In the genomic region with DNA sequence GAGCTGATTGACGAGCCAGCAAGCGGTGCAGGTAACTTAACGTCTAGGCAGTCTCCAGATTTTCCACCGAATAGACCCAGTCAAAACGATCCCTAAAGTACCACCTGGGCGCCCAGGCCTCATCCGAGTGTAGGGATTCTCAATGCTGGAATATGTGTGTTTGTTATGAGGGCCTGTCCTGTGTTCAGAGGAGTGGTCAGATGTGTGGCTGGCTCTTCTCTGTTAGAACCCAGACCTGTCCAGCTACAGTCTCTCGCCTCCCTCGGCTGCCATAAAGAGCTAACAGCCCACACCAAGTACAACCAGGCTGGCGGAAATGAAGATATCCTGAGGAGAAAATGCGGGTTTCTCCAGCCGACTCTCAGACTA, we compare ENCODE assay signal across 13 mouse cellular contexts. TPM values are rescaled to one million over a fixed set of nuclear protein-coding genes. Genes with fewer than 3 reads are reported as not detected.
DNase-seq lines count a peak whose midpoint lies in the region; ATAC-seq lines count a peak whose summit lies in the region.
"Had no signal": no experiment of that assay in that cellular context is flagged by ENCODE, and none has a peak within 500 bp of the region (broad histone marks: within the 10 kb centered on the region; RNA-seq: fewer than 3 reads in every experiment).

No protein-coding gene starts in this region.

- no peaks in the 10 kb centered on the region for H3K4me1 ChIP-seq in kidney, embryonic 14.5 days (ENCODE audit: control insufficient read depth, insufficient read depth, low read length)
- H3K4me1 ChIP-seq in hindbrain, embryonic 13.5 days (replicated peaks): peaks cover 3% of the 10 kb centered on the region; the same call in 1 of the 2 replicates
- H3K4me1 ChIP-seq in intestine, embryonic 15.5 days (replicated peaks): no peaks in the 10 kb centered on the region
- H3K4me1 ChIP-seq in midbrain, embryonic 16.5 days (ENCODE audit: control insufficient read depth, insufficient read depth, low read length): no peaks in the 10 kb centered on the region
- H3K4me1 ChIP-seq: heart, embryonic 13.5 days had no signal

- no peak overlapping the region for H3K4me2 ChIP-seq in kidney, embryonic 14.5 days (replicated peaks; ENCODE audit: low read depth, low read length)
- peak overlapping the region; percentile 25; the same call in 1 of the 2 replicates for H3K4me2 ChIP-seq in hindbrain, embryonic 13.5 days
- no peak overlapping the region for H3K4me2 ChIP-seq in intestine, embryonic 15.5 days (replicated peaks)
- 0 out of 2 replicates have a peak overlapping the region, but pooled peaks have one; percentile 23 for H3K4me2 ChIP-seq in midbrain, embryonic 16.5 days (ENCODE audit: low read length)
- H3K4me2 ChIP-seq: heart, embryonic 13.5 days had no signal

- H3K9me3 ChIP-seq in kidney, embryonic 14.5 days (ENCODE audit: control insufficient read depth, low read length): no peaks in the 10 kb centered on the region
- H3K9me3 ChIP-seq in hindbrain, embryonic 13.5 days: no peaks in the 10 kb centered on the region
- no peaks in the 10 kb centered on the region for H3K9me3 ChIP-seq in intestine, embryonic 15.5 days
- H3K9me3 ChIP-seq in midbrain, embryonic 16.5 days (replicated peaks; ENCODE audit: control insufficient read depth, low read length, poor library complexity, severe bottlenecking): no peaks in the 10 kb centered on the region
- H3K9me3 ChIP-seq: heart, embryonic 13.5 days had no signal

- ATAC-seq in kidney, embryonic 14.5 days (ENCODE audit: low FRiP score, low TSS enrichment): peak; percentile 30; the same call in 1 of the 2 replicates
- ATAC-seq in hindbrain, embryonic 13.5 days (ENCODE audit: low FRiP score): peak; percentile 55; the same call in 1 of the 2 replicates
- peak; percentile 35 for ATAC-seq in intestine, embryonic 15.5 days
- no peak for ATAC-seq in midbrain, embryonic 16.5 days

- H3K36me3 ChIP-seq in kidney, embryonic 14.5 days (ENCODE audit: control insufficient read depth, insufficient read depth, low read length): no peaks in the 10 kb centered on the region
- no peaks in the 10 kb centered on the region for H3K36me3 ChIP-seq in hindbrain, embryonic 13.5 days
- no peaks in the 10 kb centered on the region for H3K36me3 ChIP-seq in intestine, embryonic 15.5 days
- H3K36me3 ChIP-seq in midbrain, embryonic 16.5 days (ENCODE audit: control insufficient read depth, insufficient read depth, low read length): no peaks in the 10 kb centered on the region
- H3K36me3 ChIP-seq: heart, embryonic 13.5 days had no signal

- no peak overlapping the region for H3K27ac ChIP-seq in kidney, embryonic 14.5 days (ENCODE audit: low read depth, low read length)
- H3K27ac ChIP-seq in hindbrain, embryonic 13.5 days: no peak overlapping the region
- no peak overlapping the region for H3K27ac ChIP-seq in intestine, embryonic 15.5 days
- H3K27ac ChIP-seq in midbrain, embryonic 16.5 days (ENCODE audit: low read length): no peak overlapping the region
- H3K27ac ChIP-seq: heart, embryonic 13.5 days had no signal

- no peaks in the 10 kb centered on the region; the same call in 1 of the 2 replicates for H3K27me3 ChIP-seq in kidney, embryonic 14.5 days (ENCODE audit: control insufficient read depth, insufficient read depth, low read length)
- peaks cover 20% of the 10 kb centered on the region for H3K27me3 ChIP-seq in hindbrain, embryonic 13.5 days
- H3K27me3 ChIP-seq in intestine, embryonic 15.5 days (replicated peaks): no peaks in the 10 kb centered on the region
- no peaks in the 10 kb centered on the region for H3K27me3 ChIP-seq in midbrain, embryonic 16.5 days (ENCODE audit: control insufficient read depth, insufficient read depth, low read depth, low read length)

- DNase-seq in kidney, adult 18-20 months: no peak
- no peak for DNase-seq in spleen, adult 18-20 months
- DNase-seq in spleen, postnatal 14 days (ENCODE audit: low spot score in 2 of 2): no peak
- DNase-seq: liver, postnatal 0 days had no signal

- H3K9ac ChIP-seq in kidney, embryonic 14.5 days (ENCODE audit: low read depth, low read length): no peak overlapping the region
- peak overlapping the region; percentile 39; the same call in 1 of the 2 replicates for H3K9ac ChIP-seq in hindbrain, embryonic 13.5 days
- H3K9ac ChIP-seq in intestine, embryonic 15.5 days: no peak overlapping the region
- 0 out of 2 replicates have a peak overlapping the region, but pooled peaks have one; percentile 4 for H3K9ac ChIP-seq in midbrain, embryonic 16.5 days (ENCODE audit: low read depth, low read length)
- H3K9ac ChIP-seq: heart, embryonic 13.5 days; liver, postnatal 0 days had no signal

- WGBS in kidney, embryonic 14.5 days: 48% methylated on average over 12 of the region's 12 CpGs
- 45% methylated on average over 12 of the region's 12 CpGs for WGBS in hindbrain, embryonic 13.5 days
- WGBS in intestine, embryonic 15.5 days: 42% methylated on average over 12 of the region's 12 CpGs
- WGBS in midbrain, embryonic 16.5 days: 37% methylated on average over 12 of the region's 12 CpGs

- H3K4me3 ChIP-seq in kidney, embryonic 14.5 days (ENCODE audit: low read length): no peak overlapping the region
- no peak overlapping the region for H3K4me3 ChIP-seq in hindbrain, embryonic 13.5 days
- no peak overlapping the region for H3K4me3 ChIP-seq in intestine, embryonic 15.5 days (replicated peaks)
- H3K4me3 ChIP-seq in midbrain, embryonic 16.5 days (ENCODE audit: low read depth, low read length): no peak overlapping the region
- H3K4me3 ChIP-seq: heart, embryonic 13.5 days had no signal

RNA-seq across cellular contexts. Expression of a gene that starts 10.9 kb away (rescaled TPM):
- polyA plus RNA-seq in kidney, embryonic 14.5 days (2014; fragmentation: Nextera tagmentation; extraction: Ambion mirVana): 26.0 and 32.7 TPM in 2 replicates
- 15.0 and 15.2 TPM in 2 replicates for polyA plus RNA-seq in hindbrain, embryonic 13.5 days (2015; fragmentation: Nextera tagmentation; extraction: Ambion mirVana)
- 29.0 and 29.5 TPM in 2 replicates for polyA plus RNA-seq in intestine, embryonic 15.5 days (2015; fragmentation: Nextera tagmentation; extraction: Ambion mirVana)
- polyA plus RNA-seq in midbrain, embryonic 16.5 days (2015; fragmentation: Nextera tagmentation; extraction: Ambion mirVana): 12.8 and 13.5 TPM in 2 replicates

RNA-seq across cellular contexts. Expression of a gene that starts 14.5 kb away (rescaled TPM):
- polyA plus RNA-seq in kidney, embryonic 14.5 days (2014; fragmentation: Nextera tagmentation; extraction: Ambion mirVana): not detected in 2 replicates
- not detected in 2 replicates for polyA plus RNA-seq in hindbrain, embryonic 13.5 days (2015; fragmentation: Nextera tagmentation; extraction: Ambion mirVana)
- polyA plus RNA-seq in intestine, embryonic 15.5 days (2015; fragmentation: Nextera tagmentation; extraction: Ambion mirVana): 37.4 and 51.1 TPM in 2 replicates
- not detected in 2 replicates for polyA plus RNA-seq in midbrain, embryonic 16.5 days (2015; fragmentation: Nextera tagmentation; extraction: Ambion mirVana)
- polyA plus RNA-seq: activated CD4-positive, CD25-positive, alpha-beta regulatory T cell, adult 4 months; CD4-positive, CD25-positive, alpha-beta regulatory T cell, adult 4 months; cortical plate, adult 2 months; liver, postnatal 0 days had no signal

RNA-seq across cellular contexts. Expression of a gene that starts 23.0 kb away (rescaled TPM):
- polyA plus RNA-seq in kidney, embryonic 14.5 days (2014; fragmentation: Nextera tagmentation; extraction: Ambion mirVana): not detected in 2 replicates
- polyA plus RNA-seq in hindbrain, embryonic 13.5 days (2015; fragmentation: Nextera tagmentation; extraction: Ambion mirVana): 0.19 and 0.22 TPM in 2 replicates
- 0.05 and 0.06 TPM in 2 replicates for polyA plus RNA-seq in intestine, embryonic 15.5 days (2015; fragmentation: Nextera tagmentation; extraction: Ambion mirVana)
- polyA plus RNA-seq in midbrain, embryonic 16.5 days (2015; fragmentation: Nextera tagmentation; extraction: Ambion mirVana): 0.09 and 0.14 TPM in 2 replicates
- polyA plus RNA-seq: activated CD4-positive, CD25-positive, alpha-beta regulatory T cell, adult 4 months; CD4-positive, CD25-positive, alpha-beta regulatory T cell, adult 4 months; liver, postnatal 0 days had no signal

RNA-seq across cellular contexts. Expression of a gene that starts 33.1 kb away (rescaled TPM):
- polyA plus RNA-seq in kidney, embryonic 14.5 days (2014; fragmentation: Nextera tagmentation; extraction: Ambion mirVana): not detected in 2 replicates
- not detected in 2 replicates for polyA plus RNA-seq in hindbrain, embryonic 13.5 days (2015; fragmentation: Nextera tagmentation; extraction: Ambion mirVana)
- 0.21 and 0.28 TPM in 2 replicates for polyA plus RNA-seq in intestine, embryonic 15.5 days (2015; fragmentation: Nextera tagmentation; extraction: Ambion mirVana)
- polyA plus RNA-seq in midbrain, embryonic 16.5 days (2015; fragmentation: Nextera tagmentation; extraction: Ambion mirVana): not detected in 2 replicates
- polyA plus RNA-seq: cortical plate, adult 2 months; heart, embryonic 13.5 days; liver, postnatal 0 days; thymus, adult 2 months had no signal

RNA-seq across cellular contexts. Expression of a gene that starts 39.5 kb away (rescaled TPM):
- polyA plus RNA-seq in kidney, embryonic 14.5 days (2014; fragmentation: Nextera tagmentation; extraction: Ambion mirVana): not detected in 2 replicates
- polyA plus RNA-seq in hindbrain, embryonic 13.5 days (2015; fragmentation: Nextera tagmentation; extraction: Ambion mirVana): not detected in 2 replicates
- polyA plus RNA-seq in intestine, embryonic 15.5 days (2015; fragmentation: Nextera tagmentation; extraction: Ambion mirVana): not detected in 2 replicates
- 0.58 and 0.89 TPM in 2 replicates for polyA plus RNA-seq in midbrain, embryonic 16.5 days (2015; fragmentation: Nextera tagmentation; extraction: Ambion mirVana)
- polyA plus RNA-seq: activated CD4-positive, CD25-positive, alpha-beta regulatory T cell, adult 4 months; CD4-positive, CD25-positive, alpha-beta regulatory T cell, adult 4 months; cortical plate, adult 2 months; heart, embryonic 13.5 days; liver, postnatal 0 days had no signal

Comparison
In these comparisons a context has a peak if more than half of its experiments do, and no peak if none do; other contexts are left out.
1. H3K4me2 ChIP-seq: peak in hindbrain, embryonic 13.5 days (single experiment) and midbrain, embryonic 16.5 days (single experiment); none in kidney, embryonic 14.5 days (single experiment) and intestine, embryonic 15.5 days (single experiment).
2. H3K9ac ChIP-seq: peak in hindbrain, embryonic 13.5 days (single experiment) and midbrain, embryonic 16.5 days (single experiment); none in kidney, embryonic 14.5 days (single experiment) and intestine, embryonic 15.5 days (single experiment).
3. RNA of a gene that starts 14.5 kb away (polyA plus RNA-seq): 37.4 to 51.1 TPM in intestine, embryonic 15.5 days; not detected in kidney, embryonic 14.5 days, not detected in hindbrain, embryonic 13.5 days and not detected in midbrain, embryonic 16.5 days; every median in the first group is over 10 times any median in the second.